Mouse (Mus musculus) heart, adult 2 months (tissue): Measurements from ENCODE around the gene Tek.

Experiments used
- CTCF ChIP-seq: fragments of 200-600 bp; IDR thresholded peaks from 2 replicates; pipeline ENCODE4 v1.8.1; 2022; ENCODE audit warnings: antibody characterized with exemption, mild to moderate bottlenecking, moderate library complexity
- EP300 ChIP-seq: fragments of 200-500 bp; IDR thresholded peaks from 2 replicates; pipeline ENCODE4 v1.6.1; 2011; ENCODE audit warnings: low read depth, low read length, control low read depth; ENCODE audit not compliant: insufficient read depth
- POLR2A ChIP-seq: fragments of 200-500 bp; IDR thresholded peaks from 2 replicates; pipeline ENCODE4 v1.6.1; 2011; ENCODE audit warnings: mild to moderate bottlenecking, low read depth, low read length, control low read depth; ENCODE audit not compliant: insufficient read depth

GRCm38 (mm10) chr4:94900744-94901143, 161.7 kb downstream of the Tek start:
- TF ChIP-seq CTCF (peak; percentile 84), POLR2A (no peak), EP300 (no peak)
